Mouse (Mus musculus) layer of hippocampus, postnatal 25 days (tissue): Measurements from ENCODE around the gene Cd93. TPM values are rescaled to one million over a fixed set of nuclear protein-coding genes. Genes with fewer than 3 reads are reported as not detected.

ENCODE experiments used
- DNase-seq, 2 experiments: peaks; one replicate each; pipeline ENCODE4 v3.0.0; 2022; ENCODE audit warnings: mixed read lengths in 2 of 2, low spot score in 1 of 2; ENCODE audit errors: extremely low spot score in 1 of 2
- total RNA-seq, 2 experiments: library from RNA; stranded (reverse); gene quantifications; 2 replicates each; pipeline ENCODE4 v1.2.3; 2021

The Cd93 gene
- total RNA-seq, 2 experiments from 2014 or later: 5.4 to 6.7 TPM

DNA sequence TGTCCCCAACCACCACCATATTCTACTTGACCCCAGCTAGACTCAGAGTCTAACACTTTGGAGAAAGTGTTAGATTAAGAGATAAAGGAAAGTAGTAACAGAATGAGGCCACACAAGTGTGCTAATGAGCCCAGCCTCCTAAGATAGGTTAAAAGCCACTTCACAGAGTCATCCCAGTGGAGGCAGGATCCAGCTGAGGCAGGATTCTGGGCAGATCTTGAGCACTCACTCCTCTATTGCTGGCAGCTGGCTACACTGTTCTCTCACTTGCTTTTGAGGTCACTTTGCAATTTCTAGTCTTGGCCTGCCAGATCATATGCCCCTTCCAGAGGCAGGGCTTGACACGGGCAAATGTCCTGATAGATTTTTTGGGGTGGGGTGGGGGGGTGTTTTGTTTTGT lies 1.1 kb upstream of the Cd93 start:
- DNase-seq: no peak

DNA sequence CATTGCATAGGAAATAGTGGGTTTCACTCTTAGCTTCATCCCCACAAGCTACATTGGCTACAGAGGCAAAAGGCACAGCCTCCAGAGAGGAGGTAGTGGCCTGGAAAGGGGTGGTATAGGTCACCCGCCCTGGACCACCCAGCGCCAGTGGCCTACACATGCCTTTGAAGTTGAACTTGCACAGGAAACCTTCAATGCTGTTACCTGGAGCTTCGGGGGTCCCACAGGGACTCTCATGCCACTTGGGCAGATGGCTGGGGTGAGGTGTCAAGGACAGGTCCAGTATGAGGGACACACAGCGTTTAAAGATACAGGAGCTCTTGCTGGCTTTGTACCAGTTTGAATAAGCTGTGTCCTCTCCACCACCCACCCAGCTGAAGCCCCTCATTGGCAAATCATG lies 653 bp downstream of the Cd93 start:
- DNase-seq: no peak

DNA sequence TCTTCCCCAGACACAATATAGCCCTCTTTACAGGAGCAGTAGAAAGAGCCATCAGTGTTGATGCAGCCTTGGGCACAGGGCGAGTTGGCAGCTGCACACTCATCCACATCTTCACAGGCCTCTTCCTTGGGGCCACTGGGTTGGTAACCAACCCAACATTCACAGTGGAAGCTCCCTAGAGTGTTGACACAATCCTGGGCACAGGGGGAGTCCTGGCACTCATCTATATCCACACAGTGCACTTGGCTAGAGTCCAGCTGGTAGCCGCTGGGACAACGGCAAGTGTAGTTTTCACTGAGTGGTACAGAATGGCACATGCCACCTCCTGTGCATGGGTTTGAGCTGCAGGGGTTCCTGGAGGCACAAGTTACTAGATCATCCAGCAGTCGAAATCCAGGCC lies 1.2 kb downstream of the Cd93 start:
- no peak for DNase-seq

DNA sequence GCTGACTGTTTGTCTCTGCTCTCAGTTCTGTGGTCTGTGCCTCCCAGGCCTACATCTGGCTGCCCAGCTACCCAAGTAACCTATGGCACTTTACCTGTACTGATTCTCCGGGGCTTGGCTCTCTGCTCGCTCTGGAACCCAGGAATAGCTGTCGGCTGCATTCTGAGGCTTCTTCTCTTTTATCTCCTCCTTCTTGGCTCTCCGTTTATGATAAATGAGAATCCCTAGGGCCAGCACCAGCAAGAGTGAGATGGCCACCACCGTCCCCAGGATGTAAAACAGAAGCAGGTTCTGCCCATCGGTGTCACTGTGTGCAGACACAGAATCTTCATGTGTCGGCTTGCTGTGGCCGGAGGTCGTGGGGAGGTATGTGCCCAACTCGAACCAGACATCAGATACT lies 1.9 kb downstream of the Cd93 start:
- no peak for DNase-seq

DNA sequence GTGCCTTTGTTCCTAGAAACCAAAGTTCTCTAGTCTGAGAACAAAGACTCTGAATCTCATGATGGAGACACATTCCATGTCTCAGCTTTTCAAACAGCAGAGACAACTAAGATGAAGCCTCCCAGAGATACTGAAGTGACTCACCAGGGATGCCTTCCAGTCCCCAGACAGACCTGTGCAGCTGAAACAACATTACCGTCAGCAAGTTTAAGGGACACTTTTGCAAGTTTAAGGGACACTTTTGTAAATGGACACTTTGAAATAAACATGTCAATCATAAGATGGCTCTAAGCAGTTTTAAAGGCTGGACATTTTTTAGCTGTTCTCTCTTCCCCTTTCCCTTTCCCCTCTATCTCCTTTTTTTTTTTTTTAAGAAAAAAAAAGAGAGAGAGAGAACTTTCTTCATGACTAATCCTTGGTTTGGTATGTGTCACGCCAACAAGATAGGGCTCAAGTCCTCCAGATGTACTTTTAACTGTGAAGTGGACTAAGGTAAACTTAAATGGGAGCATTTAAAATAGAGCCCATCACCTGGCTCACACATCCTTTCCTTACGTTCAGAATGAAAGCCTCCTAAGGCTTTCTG lies 3.6 kb downstream of the Cd93 start:
- DNase-seq: no peak

DNA sequence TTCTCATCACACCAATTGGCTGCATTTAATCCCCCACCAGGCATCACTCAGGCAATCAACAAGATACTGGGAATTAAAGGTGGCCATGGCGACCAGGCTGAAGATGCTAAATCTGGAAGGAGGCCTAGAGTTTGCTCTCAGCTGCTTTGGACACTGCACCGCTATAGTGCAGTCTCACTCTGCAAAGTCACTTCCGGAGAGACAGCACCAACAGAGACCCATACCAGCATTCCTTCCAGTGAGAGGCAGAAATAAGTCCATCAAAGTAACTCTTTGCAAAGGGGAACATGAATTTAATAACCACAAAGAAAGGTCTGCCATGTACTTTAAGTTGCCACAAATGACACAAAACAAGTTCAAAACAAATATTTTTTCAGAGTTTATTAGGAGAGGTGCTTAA lies 7.1 kb downstream of the Cd93 start:
- DNase-seq: no peak

DNA sequence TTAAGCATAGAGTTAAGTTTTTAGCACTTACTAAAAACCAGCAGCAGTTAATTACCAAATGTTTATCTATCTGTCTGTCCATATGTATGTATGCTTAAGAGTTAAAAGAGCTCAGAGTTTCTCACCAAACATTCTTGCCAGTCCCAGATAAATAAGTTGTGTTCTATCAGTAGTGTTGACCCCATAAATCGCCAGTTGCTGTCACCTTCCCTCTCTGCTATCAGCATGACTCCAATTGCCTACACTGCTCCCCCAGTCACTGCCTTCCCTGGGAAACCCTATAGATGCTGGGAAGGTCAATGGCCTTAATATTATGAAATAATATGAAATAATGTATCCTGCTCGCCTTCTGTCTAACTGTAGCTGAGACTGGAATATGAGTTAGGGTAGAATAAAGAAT lies 11.0 kb downstream of the Cd93 start:
- DNase-seq: no peak

DNA sequence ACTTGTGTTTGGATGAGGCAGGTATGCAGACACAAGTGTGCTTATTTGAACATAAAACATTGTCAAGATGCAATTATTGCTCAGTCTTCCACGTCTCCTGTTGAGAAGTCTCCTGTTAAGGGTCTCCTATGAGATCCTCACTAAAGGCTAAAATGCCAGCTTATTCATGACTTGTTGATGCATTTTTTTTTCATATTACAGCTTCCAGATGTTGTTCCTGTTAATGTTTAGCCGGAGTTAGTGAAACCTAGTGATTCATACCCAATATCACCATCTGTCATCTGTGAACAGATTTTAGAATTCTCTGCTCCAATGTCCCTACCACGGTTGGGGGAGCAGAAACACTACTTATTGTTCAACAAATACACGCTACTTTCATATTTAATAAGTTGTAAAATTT lies 12.4 kb downstream of the Cd93 start:
- no peak for DNase-seq

DNA sequence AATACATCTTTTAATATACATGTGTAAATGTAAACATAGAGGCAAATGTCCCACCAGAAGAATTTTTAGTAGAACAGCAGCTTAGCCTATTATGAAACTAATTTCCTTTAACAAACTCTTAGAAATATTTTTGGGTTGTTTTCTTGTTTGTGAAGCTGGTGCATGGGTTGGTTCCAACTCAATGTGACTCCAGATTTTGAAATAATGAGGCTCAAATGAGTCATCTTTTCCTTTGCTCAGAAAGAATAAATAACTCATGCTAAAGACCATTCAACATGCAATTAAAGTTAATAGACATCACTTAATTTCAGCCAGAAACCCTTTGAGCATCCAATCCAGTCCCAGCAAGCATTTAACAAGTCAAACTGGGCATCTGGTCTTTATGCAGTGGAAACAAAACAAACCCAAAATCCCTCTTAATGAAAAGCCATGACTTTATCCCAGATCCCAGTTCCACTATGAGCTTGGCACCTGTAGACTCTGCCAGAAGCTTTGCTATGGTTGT lies 14.3 kb downstream of the Cd93 start:
- no peak for DNase-seq

DNA sequence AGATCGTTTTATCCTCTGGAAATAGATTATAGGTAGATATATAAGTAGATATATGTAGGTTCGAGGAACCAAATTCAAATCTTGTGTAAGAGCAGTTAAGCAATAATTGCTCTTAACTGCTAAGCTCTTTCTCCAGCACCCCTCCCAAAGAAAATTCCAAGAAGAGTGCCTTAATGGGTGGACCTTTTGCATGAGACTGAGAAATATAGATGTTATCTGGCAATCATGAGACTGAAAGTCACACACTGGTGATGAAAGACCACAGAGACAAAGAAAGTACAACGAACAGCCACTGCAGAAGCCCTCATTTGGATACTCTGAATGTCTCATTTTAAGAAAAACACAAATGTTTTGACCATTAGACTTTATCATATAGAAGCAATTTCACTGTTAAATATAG lies 14.8 kb downstream of the Cd93 start:
- DNase-seq: no peak

DNA sequence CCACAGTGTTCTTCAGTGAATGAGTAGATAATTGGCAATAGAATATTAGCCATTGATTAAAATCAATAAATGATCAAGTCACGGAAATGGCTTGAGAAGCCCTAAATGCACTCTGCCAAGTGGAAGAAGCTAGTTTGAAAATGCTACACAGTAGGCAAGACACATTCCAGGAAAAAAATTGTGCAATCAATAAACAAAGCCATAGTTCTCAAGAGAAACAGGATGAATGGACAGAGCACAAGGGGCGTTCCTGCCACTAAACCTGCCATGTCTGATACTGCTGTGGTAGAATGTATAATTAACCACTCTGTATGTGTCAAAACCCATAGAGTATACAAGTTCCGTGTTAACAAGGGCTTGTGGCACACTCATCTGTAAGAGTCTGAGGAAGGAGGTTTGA lies 15.8 kb downstream of the Cd93 start:
- DNase-seq: no peak

DNA sequence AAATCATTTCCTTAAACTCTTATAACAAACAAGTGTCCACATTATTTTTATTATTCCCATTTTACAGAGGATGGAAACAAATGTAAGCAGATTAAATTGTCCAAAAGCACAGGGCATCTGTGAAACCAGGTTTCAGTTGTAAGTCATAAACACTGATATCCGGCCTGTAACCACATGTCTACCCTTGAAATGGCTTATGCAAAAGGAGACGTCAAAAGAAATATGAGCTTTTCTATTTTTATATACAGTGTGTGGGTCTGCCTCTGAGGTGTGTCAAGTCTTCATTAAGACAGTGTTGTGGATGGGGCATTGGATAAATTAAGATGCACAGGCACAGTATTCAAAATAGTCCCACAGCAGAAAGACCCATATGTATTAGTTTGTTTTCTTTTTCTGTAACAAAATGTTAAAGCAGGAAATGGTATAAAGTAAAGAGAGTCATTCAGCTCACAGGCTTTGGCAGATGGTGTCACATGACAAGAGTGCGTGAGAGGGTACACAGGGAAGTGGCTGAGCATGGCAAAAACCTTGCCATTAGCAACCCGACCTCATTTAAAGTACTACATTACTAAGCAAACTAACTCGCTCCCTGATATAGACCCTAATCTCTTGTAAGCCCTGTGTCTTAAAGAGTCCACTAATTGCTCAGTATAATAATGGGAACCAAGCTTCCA lies 17.5 kb downstream of the Cd93 start:
- no peak for DNase-seq

DNA sequence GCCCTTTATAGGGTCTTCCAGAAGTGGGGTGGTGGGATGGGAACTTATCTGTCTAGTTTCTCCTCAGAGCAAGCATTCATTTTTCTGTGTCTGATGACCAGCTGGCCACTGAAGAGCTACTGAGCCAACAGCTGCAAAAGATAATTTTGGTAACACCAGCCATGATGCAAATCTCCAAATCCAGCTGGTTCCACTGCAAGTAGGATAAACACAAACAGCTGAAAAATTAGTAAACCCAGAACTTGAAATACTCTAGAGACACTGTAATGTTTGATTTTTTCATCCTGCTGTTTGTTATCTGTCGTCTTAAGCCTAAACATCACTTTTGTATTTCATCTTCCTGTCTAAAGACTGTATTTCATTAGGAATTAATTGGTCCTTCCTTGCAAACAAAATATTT lies 21.7 kb downstream of the Cd93 start:
- DNase-seq: no peak

DNA sequence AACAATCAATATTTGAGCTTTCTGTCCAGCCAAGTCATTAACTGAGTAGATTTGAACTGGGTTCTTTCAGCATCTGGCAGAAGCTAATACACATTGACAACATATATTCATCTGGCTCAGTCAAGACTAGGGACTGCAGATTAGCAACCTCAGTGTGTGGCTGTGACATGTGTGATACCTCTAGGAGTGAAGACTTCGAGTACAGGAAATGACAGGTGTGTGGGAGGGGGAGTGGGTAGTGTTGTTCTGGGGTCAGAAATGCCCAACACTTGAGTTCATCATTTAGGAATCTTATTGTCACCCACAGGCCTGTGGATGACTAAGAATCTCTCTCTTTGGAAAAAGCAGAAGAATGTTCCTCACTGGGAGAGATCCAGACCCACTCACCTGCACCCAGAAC lies 22.3 kb downstream of the Cd93 start:
- no peak for DNase-seq

DNA sequence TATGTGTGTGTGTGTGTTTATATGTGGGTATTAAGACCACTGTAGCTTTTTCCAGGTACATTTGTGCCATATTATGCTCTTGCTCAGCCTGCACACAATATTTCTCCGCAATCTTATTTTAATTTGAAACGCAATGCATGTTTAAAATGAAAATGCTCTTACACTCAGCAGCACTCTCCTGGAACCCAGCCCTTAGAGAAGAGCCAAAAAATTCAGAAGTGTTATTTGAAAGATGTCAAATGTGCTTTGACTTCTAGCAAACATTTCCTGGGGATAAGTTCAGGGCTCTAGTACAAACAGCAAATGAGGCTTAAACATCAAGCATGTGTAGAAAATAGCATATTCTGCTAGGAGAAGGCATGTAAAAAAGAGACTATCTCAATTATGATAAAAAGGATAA lies 23.6 kb downstream of the Cd93 start:
- no peak for DNase-seq

DNA sequence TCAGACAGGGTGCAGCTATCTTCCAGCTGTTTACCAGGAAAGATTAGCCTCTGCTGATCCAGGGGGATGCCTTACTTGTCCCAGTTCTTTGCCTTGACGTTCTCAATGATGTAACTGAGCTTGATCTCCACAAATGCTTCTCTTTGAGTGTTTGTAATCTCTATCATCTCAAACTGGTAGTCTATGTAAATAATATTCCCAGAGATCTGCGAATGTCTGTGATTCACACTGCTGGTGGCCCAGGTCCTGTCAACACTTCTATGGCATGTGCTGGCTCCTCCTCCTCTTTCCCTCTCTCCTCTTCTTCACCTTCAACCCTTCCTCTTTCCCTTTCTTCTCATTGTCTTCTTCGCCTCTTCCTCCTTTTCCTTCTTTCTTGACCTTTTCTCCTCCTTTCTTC lies 24.2 kb downstream of the Cd93 start:
- no peak for DNase-seq

DNA sequence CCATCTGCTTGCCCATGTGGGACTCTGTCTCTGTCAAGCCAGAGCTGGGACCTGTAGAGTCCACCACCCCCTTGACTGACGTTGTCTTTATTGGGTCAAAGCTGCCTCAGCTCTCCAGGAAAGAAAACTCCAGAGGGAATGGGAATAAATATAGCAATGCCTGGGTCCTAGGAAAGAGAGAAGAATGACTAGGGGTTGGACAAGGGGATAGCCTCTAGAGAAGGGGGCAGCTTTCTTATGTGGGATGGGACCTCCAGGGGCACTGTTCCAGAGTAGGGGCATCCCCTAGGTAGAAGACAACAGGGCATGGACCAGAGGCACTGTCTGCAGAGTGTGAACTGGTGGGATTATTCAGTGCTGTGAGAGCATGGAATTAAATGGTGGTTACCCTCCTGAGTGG lies 33.5 kb downstream of the Cd93 start:
- no peak for DNase-seq

DNA sequence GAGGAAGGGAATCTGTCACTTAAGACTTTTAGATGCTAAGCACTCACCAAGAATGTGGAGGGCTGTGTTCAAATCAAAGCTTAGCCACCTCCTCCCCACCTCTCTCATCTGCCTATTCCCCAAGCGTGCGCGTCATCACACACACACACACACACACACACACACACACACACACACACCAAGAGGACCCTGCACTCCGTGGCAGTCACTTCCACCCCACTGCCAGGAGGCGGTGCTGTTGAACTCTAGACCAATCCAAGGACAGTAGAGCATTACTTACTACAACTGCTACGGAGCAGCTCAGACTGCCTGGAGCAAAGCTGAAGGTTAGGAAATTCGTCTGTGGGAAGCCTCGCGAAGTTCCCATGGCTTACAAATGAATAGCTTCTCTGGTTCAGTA lies 34.2 kb downstream of the Cd93 start:
- peak; percentile 51 to 69 for DNase-seq

DNA sequence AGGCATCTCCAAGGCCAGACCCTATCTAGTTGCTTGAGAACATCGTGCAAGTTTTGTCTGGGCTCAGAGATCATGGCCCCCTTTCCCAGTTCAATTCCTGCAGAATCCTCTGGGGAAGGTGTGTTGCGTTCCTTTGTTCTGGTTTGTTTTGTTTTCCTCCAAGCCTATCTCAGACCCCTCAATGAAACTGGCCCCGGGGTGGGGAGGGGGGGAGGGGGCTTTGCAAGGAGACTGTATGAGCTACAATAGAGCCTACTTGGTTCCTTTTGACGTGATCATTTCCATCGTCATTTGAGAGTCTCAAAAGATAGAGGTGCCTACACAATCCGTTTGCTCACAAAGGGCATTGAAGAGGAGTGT lies 34.6 kb downstream of the Cd93 start:
- no peak for DNase-seq

DNA sequence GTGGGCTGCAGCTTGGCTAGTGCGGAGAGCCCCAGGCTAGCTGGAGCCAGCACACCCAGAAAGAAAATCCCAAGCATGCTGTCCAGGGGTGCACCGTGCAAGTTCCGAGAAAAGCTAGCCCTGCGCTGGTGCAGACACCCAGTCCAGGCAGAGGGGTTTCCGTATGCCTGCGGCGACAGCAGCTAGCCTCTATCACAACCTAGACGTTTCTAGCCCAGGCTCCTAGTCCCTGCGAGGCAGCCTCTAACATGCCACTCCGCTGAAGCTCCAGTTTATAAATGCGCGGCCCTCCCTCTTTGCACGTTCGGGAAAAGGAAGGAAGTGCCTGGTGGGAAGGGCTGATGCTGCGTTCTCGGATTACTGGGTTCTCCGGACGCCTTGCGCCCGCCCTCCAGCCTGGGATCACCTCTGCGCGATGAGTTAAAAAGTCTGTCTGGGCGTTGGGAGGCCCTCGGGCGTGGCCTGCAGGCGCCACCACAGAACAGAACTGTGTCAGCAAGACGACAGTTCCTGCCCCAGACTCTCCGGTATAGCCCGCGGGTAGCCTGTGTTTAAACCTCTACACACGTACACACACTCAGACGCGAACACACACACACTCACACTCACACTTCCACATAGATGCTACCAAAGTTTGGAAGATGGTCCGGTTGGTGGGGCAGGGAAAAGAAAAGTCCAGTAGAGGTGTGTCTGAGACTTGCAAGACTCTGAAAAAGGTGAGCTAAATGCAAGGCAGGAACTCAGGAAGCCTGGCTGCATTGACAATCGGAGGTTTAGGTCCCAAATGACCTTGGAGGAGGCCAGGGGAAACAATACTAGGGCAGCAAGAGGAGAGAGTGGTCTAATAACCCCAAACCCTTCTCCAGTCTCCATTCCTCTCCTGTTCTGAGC lies 35.2 kb downstream of the Cd93 start, which contains the start of gene Thbd:
TSS of gene Thbd (minus strand) at position 319 of the 891 bp plus-strand sequence.
- no peak for DNase-seq
